Mouse (Mus musculus) spleen, adult 2 months (tissue): ENCODE measurements around the gene Nav3.

ENCODE experiments used
- CTCF ChIP-seq: fragments of 200-500 bp; IDR thresholded peaks from 2 replicates; pipeline ENCODE4 v1.5.1; 2011; ENCODE audit warnings: mild to moderate bottlenecking, inconsistent platforms; ENCODE audit not compliant: insufficient read depth, insufficient read length, insufficient replicate concordance; ENCODE audit errors: extremely low read depth
- POLR2A ChIP-seq: fragments of 200-500 bp; IDR thresholded peaks from 2 replicates; pipeline ENCODE4 v1.6.1; 2011; ENCODE audit warnings: low read depth, low read length, inconsistent platforms

DNA sequence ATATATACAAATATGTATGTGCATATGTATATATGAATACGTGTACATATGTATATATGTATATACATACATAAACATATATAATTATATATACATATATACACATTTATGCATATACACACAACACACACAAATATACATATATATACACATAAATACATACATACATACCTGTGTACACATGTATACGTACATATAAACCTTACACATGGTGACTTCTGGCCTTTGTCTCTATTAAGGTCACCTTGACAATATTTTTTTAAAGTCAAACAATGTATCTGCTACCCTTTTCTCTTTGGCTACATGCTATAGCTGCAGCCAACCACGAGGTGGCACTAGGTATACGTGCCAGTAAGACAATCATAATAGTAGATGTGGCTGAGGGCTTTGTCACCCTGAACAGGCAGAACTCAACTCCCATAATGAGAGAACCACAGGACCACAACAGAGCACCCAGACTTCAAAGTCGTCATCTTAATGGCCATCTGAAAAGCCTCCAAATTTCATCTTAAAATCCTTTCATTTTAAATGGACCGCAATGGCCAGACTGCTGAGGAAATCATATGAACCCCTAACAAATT is 535.3 kb downstream of the Nav3 start:
- no peak for TF ChIP-seq POLR2A
- TF ChIP-seq CTCF = peak; percentile 1; the same call in 1 of the 2 replicates
